Mouse (Mus musculus): ENCODE measurements around the gene Txlna.

Txlna gene

DNA sequence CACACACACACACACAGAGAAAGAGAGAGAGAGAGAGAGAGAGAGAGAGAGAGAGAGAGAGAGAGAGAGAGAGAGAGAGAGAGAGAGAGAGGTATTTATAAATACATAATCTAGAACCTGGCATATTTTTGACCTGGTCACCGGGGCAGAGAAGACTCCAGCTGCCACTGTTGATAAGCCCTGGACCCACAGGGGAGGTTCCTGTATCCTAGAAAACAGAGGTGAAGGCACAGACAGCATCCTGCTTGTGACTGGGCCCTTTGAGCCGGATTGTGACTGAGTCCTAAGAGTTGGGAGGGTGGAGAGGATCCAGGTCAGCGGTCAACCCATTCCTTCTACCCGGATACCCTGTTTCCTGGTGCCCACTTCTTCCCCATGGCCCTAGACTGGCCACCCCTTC lies 52.0 kb downstream of the Txlna start:
- no peak for DNase-seq (ENCODE audit: low spot score)

GRCm38 (mm10) chr4:129586943-129587342 lies 53.9 kb downstream of the Txlna start:
- no peak for DNase-seq (ENCODE audit: low spot score)

DNA sequence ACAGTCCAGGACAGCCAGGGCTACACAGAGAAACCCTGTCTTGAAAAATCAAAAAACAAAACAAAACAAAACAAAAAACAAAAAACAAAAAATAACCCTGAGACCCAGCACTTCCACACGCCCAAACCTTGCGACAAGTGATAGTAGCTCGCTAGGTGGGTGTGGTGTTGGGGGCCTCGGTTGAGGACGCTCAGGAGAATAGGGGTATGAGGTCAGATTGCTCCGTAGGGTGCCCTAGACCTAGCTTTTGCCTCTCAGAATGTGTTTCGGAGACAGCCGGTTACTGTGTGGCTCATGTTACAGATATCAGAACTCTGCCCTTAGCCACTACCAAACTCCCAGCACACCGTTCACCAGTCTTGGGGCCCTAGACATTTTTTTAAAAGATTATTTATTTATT lies 55.1 kb downstream of the Txlna start:
- no peak for DNase-seq (ENCODE audit: low spot score)

- DNase-seq (ENCODE audit: low spot score) = peak; percentile 74
These were observed 55.8 kb downstream of the Txlna start for GRCm38 (mm10) chr4:129584884-129585608.

- no peak for DNase-seq (ENCODE audit: low spot score)
These were observed 56.5 kb downstream of the Txlna start for GRCm38 (mm10) chr4:129584370-129584769.

DNA sequence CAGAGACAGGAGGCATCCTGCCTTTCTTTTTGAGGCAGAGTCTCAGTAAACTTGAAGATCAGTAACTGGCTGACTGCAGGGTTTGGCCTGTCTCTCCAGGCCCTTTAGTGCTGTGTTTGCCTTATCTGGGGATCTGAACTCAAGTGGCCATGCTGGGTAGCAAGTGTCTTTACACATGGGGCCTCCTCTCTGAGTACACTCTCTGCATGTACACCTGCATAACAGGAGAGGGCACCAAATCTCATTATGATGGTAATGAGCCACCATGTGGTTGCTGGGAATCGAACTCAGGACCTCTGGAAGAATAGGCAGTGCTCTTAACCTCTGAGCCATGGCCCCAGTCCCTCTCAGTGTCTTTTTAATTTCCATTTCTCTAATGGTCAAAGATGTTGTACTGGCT lies 58.6 kb downstream of the Txlna start:
- no peak for DNase-seq (ENCODE audit: low spot score)

- no peak for DNase-seq (ENCODE audit: low spot score)
These were observed 60.5 kb downstream of the Txlna start for GRCm38 (mm10) chr4:129580347-129580746.

DNA sequence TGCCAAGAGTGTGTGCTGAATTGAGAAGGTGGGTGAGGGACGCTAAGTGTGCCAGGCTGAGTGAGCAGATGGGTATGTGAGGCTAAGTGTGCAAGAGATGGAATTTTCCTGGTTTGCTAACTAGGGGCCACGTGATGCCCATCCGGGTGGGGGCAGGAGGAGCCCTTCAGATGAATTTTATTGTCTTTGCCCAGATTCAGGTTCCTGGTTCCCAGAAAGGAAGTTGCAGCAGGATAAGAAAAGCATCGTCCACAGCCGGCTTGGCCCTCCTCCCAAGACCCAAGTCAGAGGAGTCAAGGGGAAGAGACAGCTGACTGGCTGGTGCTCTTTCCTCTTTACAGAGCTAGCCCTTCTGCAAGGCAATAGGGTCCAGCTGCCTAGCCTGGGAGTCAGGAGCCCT lies 62.4 kb downstream of the Txlna start, which contains the start of gene Fam167b:
Gene Fam167b, minus strand, starts transcription at position 84 of the 400 bp plus-strand sequence.
- no peak for DNase-seq (ENCODE audit: low spot score)

- no peak for DNase-seq (ENCODE audit: low spot score)
These were observed 63.2 kb downstream of the Txlna start for GRCm38 (mm10) chr4:129577688-129578087.

- DNase-seq (ENCODE audit: low spot score) = no peak
These were observed 63.9 kb downstream of the Txlna start for GRCm38 (mm10) chr4:129576863-129577491.
